In genomic region chr16:8455221-8455620, GRCm38 (mm10) we compare ENCODE assay signal across 18 mouse cellular contexts. TPM values are rescaled to one million over a fixed set of nuclear protein-coding genes. Genes with fewer than 3 reads are reported as not detected.
DNase-seq lines count a peak whose midpoint lies in the region; ATAC-seq and TF ChIP-seq lines count a peak whose summit lies in the region.
"Had no signal": no experiment of that assay in that cellular context is flagged by ENCODE, and none has a peak within 500 bp of the region (broad histone marks: within the 10 kb centered on the region; RNA-seq: fewer than 3 reads in every experiment).

No protein-coding gene starts in this region.

- TF ChIP-seq CTCF in lung, postnatal 0 days (IDR thresholded peaks at IDR 0.05), result no peak

- no peak overlapping the region for H3K4me3 ChIP-seq in liver, embryonic 11.5 days (ENCODE audit: low read depth, low read length)
- H3K4me3 ChIP-seq in megakaryocyte, embryonic 14.5 days (replicated peaks), result peak overlapping the region; percentile 89
- no peak overlapping the region for H3K4me3 ChIP-seq in lung, postnatal 0 days (ENCODE audit: low read depth, low read length)
- H3K4me3 ChIP-seq: embryonic facial prominence, embryonic 12.5 days; forebrain, embryonic 10.5 days; midbrain, embryonic 12.5 days; neural tube, embryonic 13.5 days had no signal

- H3K9me3 ChIP-seq in liver, embryonic 11.5 days (ENCODE audit: control insufficient read depth, low read length), result no peaks in the 10 kb centered on the region
- H3K9me3 ChIP-seq in megakaryocyte, embryonic 14.5 days, result no peaks in the 10 kb centered on the region
- H3K9me3 ChIP-seq in lung, postnatal 0 days (ENCODE audit: low read length), result no peaks in the 10 kb centered on the region
- H3K9me3 ChIP-seq: embryonic facial prominence, embryonic 12.5 days; forebrain, embryonic 10.5 days; midbrain, embryonic 12.5 days; neural tube, embryonic 13.5 days had no signal

- TF ChIP-seq EP300 in lung, postnatal 0 days (IDR thresholded peaks at IDR 0.05), result no peak

- peak; percentile 57; the same call in 1 of the 2 replicates for ATAC-seq in liver, embryonic 11.5 days (replicated peaks; ENCODE audit: low FRiP score)
- peak; percentile 82 for ATAC-seq in activated CD4-positive, CD25-positive, alpha-beta regulatory T cell, adult 4 months
- no peak for ATAC-seq in lung, postnatal 0 days
- ATAC-seq: hindbrain, postnatal 0 days had no signal

- 25% methylated on average over 2 of the region's 2 CpGs for WGBS in liver, embryonic 11.5 days
- WGBS in lung, postnatal 0 days, result 40% methylated on average over 2 of the region's 2 CpGs

- 0 out of 2 replicates have a peak, but pooled peaks cover 4% of the 10 kb centered on the region for H3K27me3 ChIP-seq in liver, embryonic 11.5 days (replicated peaks; ENCODE audit: control insufficient read depth, insufficient read depth, low read length)
- H3K27me3 ChIP-seq in megakaryocyte, embryonic 14.5 days (replicated peaks), result peaks cover 39% of the 10 kb centered on the region
- H3K27me3 ChIP-seq in lung, postnatal 0 days (replicated peaks; ENCODE audit: insufficient read depth, low read length), result no peaks in the 10 kb centered on the region
- H3K27me3 ChIP-seq: embryonic facial prominence, embryonic 12.5 days; neural tube, embryonic 13.5 days had no signal

- H3K36me3 ChIP-seq in liver, embryonic 11.5 days (ENCODE audit: control insufficient read depth, insufficient read depth, low read length), result no peaks in the 10 kb centered on the region
- no peaks in the 10 kb centered on the region for H3K36me3 ChIP-seq in megakaryocyte, embryonic 14.5 days (replicated peaks; ENCODE audit: low read length)
- H3K36me3 ChIP-seq in lung, postnatal 0 days (ENCODE audit: insufficient read depth, low read length), result no peaks in the 10 kb centered on the region
- H3K36me3 ChIP-seq: embryonic facial prominence, embryonic 12.5 days; forebrain, embryonic 10.5 days; midbrain, embryonic 12.5 days; neural tube, embryonic 13.5 days had no signal

- no peak overlapping the region; the same call in 1 of the 2 replicates for H3K4me2 ChIP-seq in liver, embryonic 11.5 days
- no peak overlapping the region for H3K4me2 ChIP-seq in lung, postnatal 0 days (replicated peaks; ENCODE audit: low read depth, low read length)
- H3K4me2 ChIP-seq: embryonic facial prominence, embryonic 12.5 days; midbrain, embryonic 12.5 days; neural tube, embryonic 13.5 days had no signal

- 0 out of 2 replicates have a peak, but pooled peaks cover 3% of the 10 kb centered on the region for H3K4me1 ChIP-seq in liver, embryonic 11.5 days (replicated peaks; ENCODE audit: control insufficient read depth, insufficient read depth, low read length)
- peaks cover 43% of the 10 kb centered on the region for H3K4me1 ChIP-seq in megakaryocyte, embryonic 14.5 days
- H3K4me1 ChIP-seq in lung, postnatal 0 days (ENCODE audit: insufficient read depth, low read depth, low read length), result no peaks in the 10 kb centered on the region
- H3K4me1 ChIP-seq: embryonic facial prominence, embryonic 12.5 days; midbrain, embryonic 12.5 days; neural tube, embryonic 13.5 days had no signal

- no peak overlapping the region for H3K27ac ChIP-seq in liver, embryonic 11.5 days (ENCODE audit: low read depth, low read length)
- no peak overlapping the region for H3K27ac ChIP-seq in lung, postnatal 0 days (ENCODE audit: low read length)
- H3K27ac ChIP-seq: embryonic facial prominence, embryonic 12.5 days; forebrain, embryonic 10.5 days; hindbrain, postnatal 0 days; midbrain, embryonic 12.5 days; neural tube, embryonic 13.5 days; stomach, postnatal 0 days had no signal

- DNase-seq in liver, embryonic 11.5 days (ENCODE audit: low spot score), result peak; percentile 34
- DNase-seq in liver, result no peak
- DNase-seq in CD4-positive, CD25-positive, alpha-beta regulatory T cell, adult 2 months (ENCODE audit: low read depth, low spot score), result peak; percentile 38
- DNase-seq in frontal cortex, postnatal 10 days (ENCODE audit: low spot score in 2 of 2), result no peak
- DNase-seq in lung, postnatal 0 days (ENCODE audit: low spot score), result no peak
- no peak for DNase-seq in kidney, postnatal 25 days
- DNase-seq: adrenal gland, adult 2 months; cerebellum, postnatal 25 days; layer of hippocampus, postnatal 36 days had no signal

- no peak overlapping the region for H3K9ac ChIP-seq in liver, embryonic 11.5 days (ENCODE audit: low read depth, low read length)
- H3K9ac ChIP-seq in lung, postnatal 0 days (replicated peaks; ENCODE audit: low read depth), result no peak overlapping the region
- H3K9ac ChIP-seq: embryonic facial prominence, embryonic 12.5 days; midbrain, embryonic 12.5 days; neural tube, embryonic 13.5 days had no signal

RNA-seq across cellular contexts. Expression of gene Mettl22, which starts 15.4 kb away (rescaled TPM):
- polyA plus RNA-seq in liver, embryonic 11.5 days (2014; fragmentation: Nextera tagmentation; extraction: Ambion mirVana), result 21.3 and 22.3 TPM in 2 replicates
- polyA plus RNA-seq in activated CD4-positive, CD25-positive, alpha-beta regulatory T cell, adult 4 months (2017; shearing (Covaris generic)), result 10 to 100 TPM; 16.4 to 32.0 TPM
- polyA plus RNA-seq in megakaryocyte, embryonic 14.5 days (2012; ENCODE audit: insufficient read depth, low replicate concordance), result 5.9 and 18.9 TPM in 2 replicates
- 8.6 and 11.5 TPM in 2 replicates for polyA plus RNA-seq in lung, postnatal 0 days (2015; fragmentation: Nextera tagmentation; extraction: Ambion mirVana)

RNA-seq across cellular contexts. Expression of gene Tmem114, which starts 30.3 kb away (rescaled TPM):
- not detected in 2 replicates for polyA plus RNA-seq in liver, embryonic 11.5 days (2014; fragmentation: Nextera tagmentation; extraction: Ambion mirVana)
- not detected for polyA plus RNA-seq in activated CD4-positive, CD25-positive, alpha-beta regulatory T cell, adult 4 months (2017; shearing (Covaris generic))
- polyA plus RNA-seq in megakaryocyte, embryonic 14.5 days (2012; ENCODE audit: insufficient read depth, low replicate concordance), result not detected in 2 replicates
- not detected in 2 replicates for polyA plus RNA-seq in lung, postnatal 0 days (2015; fragmentation: Nextera tagmentation; extraction: Ambion mirVana)
- polyA plus RNA-seq: adrenal gland, adult 2 months; lung, embryonic 16.5 days; midbrain, embryonic 12.5 days; stomach, postnatal 0 days had no signal

RNA-seq across cellular contexts. Expression of gene Abat, which starts 58.0 kb away (rescaled TPM):
- polyA plus RNA-seq in liver, embryonic 11.5 days (2014; fragmentation: Nextera tagmentation; extraction: Ambion mirVana), result 25.6 and 29.2 TPM in 2 replicates
- 1 to 10 TPM; 1.3 TPM for polyA plus RNA-seq in activated CD4-positive, CD25-positive, alpha-beta regulatory T cell, adult 4 months (2017; shearing (Covaris generic))
- 0.07 TPM in 1 of 2 replicates, not detected in the other for polyA plus RNA-seq in megakaryocyte, embryonic 14.5 days (2012; ENCODE audit: insufficient read depth, low replicate concordance)
- 4.2 and 5.2 TPM in 2 replicates for polyA plus RNA-seq in lung, postnatal 0 days (2015; fragmentation: Nextera tagmentation; extraction: Ambion mirVana)

Comparison
In these comparisons a context has a peak if more than half of its experiments do, and no peak if none do; other contexts are left out.
1. DNase-seq: peak in liver, embryonic 11.5 days (single experiment) and CD4-positive, CD25-positive, alpha-beta regulatory T cell, adult 2 months (single experiment); none in liver (single experiment), frontal cortex, postnatal 10 days (0 of 2), lung, postnatal 0 days (single experiment) and kidney, postnatal 25 days (0 of 2).